Mouse (Mus musculus): ENCODE measurements around the gene Zfp282.

- TF ChIP-seq CTCF (IDR thresholded peaks at IDR 0.05; ENCODE audit: low read depth) (no peak), EP300 (IDR thresholded peaks at IDR 0.05; ENCODE audit: low read depth) (no peak)
These were observed 40.0 kb downstream of the Zfp282 start for GRCm38 (mm10) chr6:47917051-47917450.
